Mouse (Mus musculus): ENCODE results near the gene Lpar1.
A peak's percentile ranks its signal among the peaks of the same experiment; 100 is the strongest.

DNA sequence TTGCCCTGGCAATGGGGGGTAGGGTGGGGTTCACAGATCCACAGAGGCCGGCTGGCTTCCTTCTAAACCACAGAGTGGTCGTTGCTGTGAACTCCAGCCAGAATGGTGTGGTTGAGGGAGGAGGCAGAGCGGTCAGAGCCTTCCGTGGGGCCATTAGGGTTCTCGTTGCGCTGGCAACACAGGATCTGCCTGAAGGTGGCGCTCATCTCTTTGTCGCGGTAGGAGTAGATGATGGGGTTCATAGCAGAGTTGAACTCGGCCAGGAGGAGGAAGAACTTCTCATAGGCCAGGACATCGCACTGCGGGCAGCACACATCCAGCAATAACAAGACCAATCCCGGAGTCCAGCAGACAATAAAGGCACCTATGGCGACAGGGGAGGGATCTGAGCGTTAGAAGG, 116.4 kb downstream of the Lpar1 start:
- TF ChIP-seq CTCF (IDR thresholded peaks at IDR 0.05; ENCODE audit: low read depth) (peak; percentile 35; the same call in 1 of the 2 replicates), EP300 (IDR thresholded peaks at IDR 0.05; ENCODE audit: low read depth) (no peak)
